ENCODE assay signal across 9 mouse cellular contexts in genomic region chr1:74362325-74363229, GRCm38 (mm10). TPM values are rescaled to one million over a fixed set of nuclear protein-coding genes. Genes with fewer than 3 reads are reported as not detected.
DNase-seq lines count a peak whose midpoint lies in the region; ATAC-seq and TF ChIP-seq lines count a peak whose summit lies in the region.
"Had no signal": no experiment of that assay in that cellular context is flagged by ENCODE, and none has a peak within 500 bp of the region (broad histone marks: within the 10 kb centered on the region; RNA-seq: fewer than 3 reads in every experiment).

No protein-coding gene starts in this region.

- no peaks in the 10 kb centered on the region for H3K4me1 ChIP-seq in forebrain, embryonic 16.5 days (replicated peaks; ENCODE audit: control insufficient read depth, insufficient read depth, low read length)
- H3K4me1 ChIP-seq in forebrain, embryonic 12.5 days: peaks cover 3% of the 10 kb centered on the region
- no peaks in the 10 kb centered on the region for H3K4me1 ChIP-seq in kidney, postnatal 0 days (replicated peaks; ENCODE audit: insufficient read depth, low read length)
- H3K4me1 ChIP-seq in limb, embryonic 11.5 days (ENCODE audit: control insufficient read depth, insufficient read depth, low read length): peaks cover 3% of the 10 kb centered on the region

- no peaks in the 10 kb centered on the region for H3K9me3 ChIP-seq in forebrain, embryonic 16.5 days (ENCODE audit: control insufficient read depth, low read length)
- no peaks in the 10 kb centered on the region for H3K9me3 ChIP-seq in forebrain, embryonic 12.5 days
- no peaks in the 10 kb centered on the region for H3K9me3 ChIP-seq in kidney, postnatal 0 days (replicated peaks; ENCODE audit: low read length)
- no peaks in the 10 kb centered on the region for H3K9me3 ChIP-seq in limb, embryonic 11.5 days (ENCODE audit: control insufficient read depth, low read length)

- ATAC-seq in forebrain, embryonic 16.5 days: peak; percentile 27; the same call in 1 of the 2 replicates
- no peak for ATAC-seq in forebrain, embryonic 12.5 days (ENCODE audit: low FRiP score)
- ATAC-seq in kidney, postnatal 0 days (replicated peaks; ENCODE audit: low FRiP score, low read depth): peak; percentile 40
- ATAC-seq in limb, embryonic 11.5 days (ENCODE audit: insufficient number of reproducible peaks, low FRiP score, low TSS enrichment, low read depth): no peak

- no peak overlapping the region for H3K4me2 ChIP-seq in forebrain, embryonic 16.5 days (ENCODE audit: low read length)
- no peak overlapping the region for H3K4me2 ChIP-seq in forebrain, embryonic 12.5 days
- H3K4me2 ChIP-seq in kidney, postnatal 0 days (ENCODE audit: low read length): no peak overlapping the region; the same call in 1 of the 2 replicates
- H3K4me2 ChIP-seq in limb, embryonic 11.5 days (ENCODE audit: low read depth, severe bottlenecking): peak overlapping the region; percentile 18; the same call in 1 of the 2 replicates

- WGBS in forebrain, embryonic 16.5 days: 68% methylated on average over 17 of the region's 17 CpGs
- WGBS in forebrain, embryonic 12.5 days: 72% methylated on average over 17 of the region's 17 CpGs
- 53% methylated on average over 17 of the region's 17 CpGs for WGBS in kidney, postnatal 0 days
- WGBS in limb, embryonic 11.5 days: 64% methylated on average over 16 of the region's 17 CpGs

- H3K36me3 ChIP-seq in forebrain, embryonic 16.5 days (ENCODE audit: control insufficient read depth, insufficient read depth): no peaks in the 10 kb centered on the region
- no peaks in the 10 kb centered on the region for H3K36me3 ChIP-seq in forebrain, embryonic 12.5 days (replicated peaks)
- H3K36me3 ChIP-seq in kidney, postnatal 0 days (ENCODE audit: insufficient read depth, low read length): no peaks in the 10 kb centered on the region
- no peaks in the 10 kb centered on the region for H3K36me3 ChIP-seq in limb, embryonic 11.5 days (ENCODE audit: control insufficient read depth, insufficient read depth, low read length)

- DNase-seq in kidney, postnatal 0 days (ENCODE audit: low spot score): no peak
- DNase-seq in kidney, postnatal 36 days: no peak
- peak; percentile 50 for DNase-seq in ES-CJ7 (ENCODE audit: low read depth, low spot score)
- no peak for DNase-seq in limb, embryonic 11.5 days (ENCODE audit: low spot score)
- DNase-seq in adrenal gland, postnatal 4 days (ENCODE audit: low spot score in 2 of 2): no peak
- no peak for DNase-seq in spleen, adult 12 weeks (ENCODE audit: low spot score)

- no peak overlapping the region for H3K4me3 ChIP-seq in forebrain, embryonic 16.5 days (replicated peaks; ENCODE audit: low read length)
- H3K4me3 ChIP-seq in forebrain, embryonic 12.5 days (replicated peaks): no peak overlapping the region
- H3K4me3 ChIP-seq in kidney, postnatal 0 days (replicated peaks; ENCODE audit: low read depth, low read length): no peak overlapping the region
- H3K4me3 ChIP-seq in limb, embryonic 11.5 days (ENCODE audit: low read depth, low read length): no peak overlapping the region

- H3K9ac ChIP-seq in forebrain, embryonic 16.5 days (replicated peaks; ENCODE audit: low read depth, low read length): no peak overlapping the region
- no peak overlapping the region for H3K9ac ChIP-seq in forebrain, embryonic 12.5 days
- no peak overlapping the region for H3K9ac ChIP-seq in kidney, postnatal 0 days (ENCODE audit: low read depth, low read length)
- no peak overlapping the region for H3K9ac ChIP-seq in limb, embryonic 11.5 days (ENCODE audit: low read length)

- H3K27me3 ChIP-seq in forebrain, embryonic 16.5 days (replicated peaks; ENCODE audit: control insufficient read depth, insufficient read depth, low read length): no peaks in the 10 kb centered on the region
- H3K27me3 ChIP-seq in forebrain, embryonic 12.5 days: peaks cover 6% of the 10 kb centered on the region
- no peaks in the 10 kb centered on the region for H3K27me3 ChIP-seq in kidney, postnatal 0 days (ENCODE audit: insufficient read depth, low read length)
- H3K27me3 ChIP-seq in limb, embryonic 11.5 days (ENCODE audit: control insufficient read depth, insufficient read depth, low read length): no peaks in the 10 kb centered on the region

- H3K27ac ChIP-seq in forebrain, embryonic 16.5 days (ENCODE audit: low read length): no peak overlapping the region
- no peak overlapping the region for H3K27ac ChIP-seq in forebrain, embryonic 12.5 days
- no peak overlapping the region for H3K27ac ChIP-seq in kidney, postnatal 0 days
- H3K27ac ChIP-seq in limb, embryonic 11.5 days (replicated peaks; ENCODE audit: low read depth, low read length): no peak overlapping the region

- no peak for TF ChIP-seq CTCF in kidney, postnatal 0 days (IDR thresholded peaks at IDR 0.05; ENCODE audit: low read depth)

RNA-seq across cellular contexts. Expression of gene Catip, which starts 0.7 kb away (rescaled TPM):
- 1.0 and 1.2 TPM in 2 replicates for polyA plus RNA-seq in forebrain, embryonic 16.5 days (2015; fragmentation: Nextera tagmentation; extraction: Ambion mirVana)
- 0.60 and 1.1 TPM in 2 replicates for polyA plus RNA-seq in forebrain, embryonic 12.5 days (2016; fragmentation: Nextera tagmentation; extraction: Ambion mirVana)
- 0.59 and 0.75 TPM in 2 replicates for polyA plus RNA-seq in kidney, postnatal 0 days (2015; fragmentation: Nextera tagmentation; extraction: Ambion mirVana)
- 0.25 and 0.79 TPM in 2 replicates for polyA plus RNA-seq in limb, embryonic 11.5 days (2014; fragmentation: Nextera tagmentation; extraction: Ambion mirVana)
- total RNA-seq in adrenal gland, postnatal 4 days (2021): under 1 TPM; 0.48 to 0.50 TPM

RNA-seq across cellular contexts. Expression of gene Slc11a1, which starts 12.4 kb away (rescaled TPM):
- polyA plus RNA-seq in forebrain, embryonic 16.5 days (2015; fragmentation: Nextera tagmentation; extraction: Ambion mirVana): 1.2 and 1.5 TPM in 2 replicates
- polyA plus RNA-seq in forebrain, embryonic 12.5 days (2016; fragmentation: Nextera tagmentation; extraction: Ambion mirVana): 1.3 and 1.7 TPM in 2 replicates
- 2.6 and 3.6 TPM in 2 replicates for polyA plus RNA-seq in kidney, postnatal 0 days (2015; fragmentation: Nextera tagmentation; extraction: Ambion mirVana)
- 1.0 and 1.8 TPM in 2 replicates for polyA plus RNA-seq in limb, embryonic 11.5 days (2014; fragmentation: Nextera tagmentation; extraction: Ambion mirVana)
- total RNA-seq in adrenal gland, postnatal 4 days (2021): 10 to 100 TPM; 10.2 to 13.6 TPM
- total RNA-seq: hematopoietic stem cell, adult 5-6 weeks had no signal

RNA-seq across cellular contexts. Expression of gene Ctdsp1, which starts 28.7 kb away (rescaled TPM):
- 18.6 and 20.0 TPM in 2 replicates for polyA plus RNA-seq in forebrain, embryonic 16.5 days (2015; fragmentation: Nextera tagmentation; extraction: Ambion mirVana)
- polyA plus RNA-seq in forebrain, embryonic 12.5 days (2016; fragmentation: Nextera tagmentation; extraction: Ambion mirVana): 33.1 and 33.3 TPM in 2 replicates
- polyA plus RNA-seq in kidney, postnatal 0 days (2015; fragmentation: Nextera tagmentation; extraction: Ambion mirVana): 73.3 and 75.8 TPM in 2 replicates
- 74.7 and 75.8 TPM in 2 replicates for polyA plus RNA-seq in limb, embryonic 11.5 days (2014; fragmentation: Nextera tagmentation; extraction: Ambion mirVana)
- 100 to 1,000 TPM; 156 to 162 TPM for total RNA-seq in adrenal gland, postnatal 4 days (2021)

RNA-seq across cellular contexts. Expression of gene Vil1, which starts 46.6 kb away (rescaled TPM):
- 0.27 and 0.42 TPM in 2 replicates for polyA plus RNA-seq in forebrain, embryonic 16.5 days (2015; fragmentation: Nextera tagmentation; extraction: Ambion mirVana)
- polyA plus RNA-seq in forebrain, embryonic 12.5 days (2016; fragmentation: Nextera tagmentation; extraction: Ambion mirVana): 0.29 and 0.32 TPM in 2 replicates
- 17.0 and 18.0 TPM in 2 replicates for polyA plus RNA-seq in kidney, postnatal 0 days (2015; fragmentation: Nextera tagmentation; extraction: Ambion mirVana)
- polyA plus RNA-seq in limb, embryonic 11.5 days (2014; fragmentation: Nextera tagmentation; extraction: Ambion mirVana): 0.16 and 0.18 TPM in 2 replicates
- 1 to 10 TPM; 1.6 to 7.1 TPM for total RNA-seq in adrenal gland, postnatal 4 days (2021)

RNA-seq across cellular contexts. Expression of gene Tmbim1, which starts 57.2 kb away (rescaled TPM):
- polyA plus RNA-seq in forebrain, embryonic 16.5 days (2015; fragmentation: Nextera tagmentation; extraction: Ambion mirVana): 6.9 and 7.7 TPM in 2 replicates
- 6.7 and 7.9 TPM in 2 replicates for polyA plus RNA-seq in forebrain, embryonic 12.5 days (2016; fragmentation: Nextera tagmentation; extraction: Ambion mirVana)
- polyA plus RNA-seq in kidney, postnatal 0 days (2015; fragmentation: Nextera tagmentation; extraction: Ambion mirVana): 27.8 and 30.8 TPM in 2 replicates
- polyA plus RNA-seq in limb, embryonic 11.5 days (2014; fragmentation: Nextera tagmentation; extraction: Ambion mirVana): 10.3 and 10.5 TPM in 2 replicates
- 10 to 100 TPM; 65.8 to 72.4 TPM for total RNA-seq in adrenal gland, postnatal 4 days (2021)

Comparison
In these comparisons a context has a peak if more than half of its experiments do, and no peak if none do; other contexts are left out.
1. ATAC-seq: peak in forebrain, embryonic 16.5 days (single experiment) and kidney, postnatal 0 days (single experiment); none in forebrain, embryonic 12.5 days (single experiment) and limb, embryonic 11.5 days (single experiment).